Mouse (Mus musculus) liver, embryonic 11.5 days (tissue): ENCODE measurements around the gene Hscb. TPM values are rescaled to one million over a fixed set of nuclear protein-coding genes. Genes with fewer than 3 reads are reported as not detected.

ENCODE experiments used
- ATAC-seq: fragments of 200-750 bp; cut with Nextera tagmentation; replicated peaks from 2 replicates; pipeline ENCODE4 v1.8.0; 2017; ENCODE audit warnings: moderate number of reproducible peaks, mild to moderate bottlenecking, moderate TSS enrichment, moderate library complexity; ENCODE audit not compliant: low FRiP score
- DNase-seq: peaks from one replicate; pipeline ENCODE4 v3.0.0-alpha.2; 2017; ENCODE audit warnings: low spot score
- H3K27ac ChIP-seq: fragments of 300-500 bp; sonication (generic); 2 replicates; pipeline ENCODE4 v1.5.1; 2014; ENCODE audit warnings: mild to moderate bottlenecking, low read depth, low read length, control low read depth
- H3K27me3 ChIP-seq: fragments of 300-500 bp; sonication (generic); replicated peaks from 2 replicates; pipeline ENCODE4 v1.6.1; 2014; ENCODE audit warnings: low read length, mixed read lengths; ENCODE audit not compliant: control insufficient read depth, insufficient read depth
- H3K36me3 ChIP-seq: fragments of 300-500 bp; sonication (generic); 2 replicates; pipeline ENCODE4 v1.6.1; 2014; ENCODE audit warnings: mild to moderate bottlenecking, low read length, moderate library complexity, mixed read lengths; ENCODE audit not compliant: control insufficient read depth, insufficient read depth
- H3K4me1 ChIP-seq: fragments of 300-500 bp; sonication (generic); replicated peaks from 2 replicates; pipeline ENCODE4 v1.6.1; 2014; ENCODE audit warnings: low read length, mixed read lengths; ENCODE audit not compliant: control insufficient read depth, insufficient read depth
- H3K4me2 ChIP-seq: fragments of 300-500 bp; sonication (generic); 2 replicates; pipeline ENCODE4 v1.6.1; 2014; ENCODE audit warnings: mild to moderate bottlenecking, control low read depth, moderate library complexity
- H3K4me3 ChIP-seq: fragments of 300-500 bp; sonication (generic); 2 replicates; pipeline ENCODE4 v1.5.1; 2014; ENCODE audit warnings: low read depth, low read length, control low read depth
- H3K9ac ChIP-seq: fragments of 300-500 bp; sonication (generic); 2 replicates; pipeline ENCODE4 v1.6.1; 2014; ENCODE audit warnings: low read depth, low read length, control low read depth
- H3K9me3 ChIP-seq: fragments of 300-500 bp; sonication (generic); 2 replicates; pipeline ENCODE4 v1.6.1; 2016; ENCODE audit warnings: low read length, inconsistent platforms, mixed read lengths; ENCODE audit not compliant: control insufficient read depth
- WGBS: fragments of 180-500 bp; shearing (Covaris S2); extraction: QIAGEN DNeasy Blood & Tissue Kit; methylation state at CpG from one replicate; pipeline ENCODE4 v1.1.7; 2014; 5-methylcytosine and 5-hydroxymethylcytosine counted together
- polyA plus RNA-seq: library from polyadenylated mRNA; unstranded; fragments of >200 nt; fragmentation: Nextera tagmentation; extraction: Ambion mirVana; gene quantifications from 2 replicates; pipeline ENCODE4 v1.2.1, GENCODE M21; 2014

The Hscb gene
- polyA plus RNA-seq, 1 experiment from 2014 or later = 38.0 TPM

DNA sequence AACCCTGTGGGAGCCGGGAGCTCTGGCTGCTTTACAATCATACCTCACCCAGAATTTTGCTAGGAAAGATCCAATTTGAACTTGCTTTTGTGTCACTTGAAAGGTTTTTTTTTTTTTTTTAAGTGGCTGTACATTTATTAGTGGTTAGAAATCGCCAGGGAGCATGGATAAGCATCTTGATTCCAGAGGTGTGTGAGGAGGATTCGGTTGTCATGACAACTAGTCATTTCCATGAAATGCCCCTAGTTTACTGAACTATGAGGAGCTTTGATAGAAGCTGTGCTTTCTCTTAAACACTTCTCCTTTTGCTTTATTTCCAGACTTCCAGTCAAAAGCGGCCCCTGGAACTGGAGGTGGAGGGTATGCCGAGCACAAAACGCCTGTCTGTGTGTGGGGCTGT, 33.6 kb upstream of the Hscb start:
- no peaks in the 10 kb centered on the region for H3K27me3 ChIP-seq
- no peak overlapping the region for H3K4me3 ChIP-seq
- 88% methylated on average over 6 of the region's 6 CpGs for WGBS
- peaks cover 20% of the 10 kb centered on the region for H3K36me3 ChIP-seq
- no peak overlapping the region for H3K4me2 ChIP-seq
- no peaks in the 10 kb centered on the region for H3K9me3 ChIP-seq
- ATAC-seq (no peak), DNase-seq (no peak)
- no peak overlapping the region for H3K9ac ChIP-seq
- H3K4me1 ChIP-seq = peaks cover 5% of the 10 kb centered on the region
- no peak overlapping the region for H3K27ac ChIP-seq

DNA sequence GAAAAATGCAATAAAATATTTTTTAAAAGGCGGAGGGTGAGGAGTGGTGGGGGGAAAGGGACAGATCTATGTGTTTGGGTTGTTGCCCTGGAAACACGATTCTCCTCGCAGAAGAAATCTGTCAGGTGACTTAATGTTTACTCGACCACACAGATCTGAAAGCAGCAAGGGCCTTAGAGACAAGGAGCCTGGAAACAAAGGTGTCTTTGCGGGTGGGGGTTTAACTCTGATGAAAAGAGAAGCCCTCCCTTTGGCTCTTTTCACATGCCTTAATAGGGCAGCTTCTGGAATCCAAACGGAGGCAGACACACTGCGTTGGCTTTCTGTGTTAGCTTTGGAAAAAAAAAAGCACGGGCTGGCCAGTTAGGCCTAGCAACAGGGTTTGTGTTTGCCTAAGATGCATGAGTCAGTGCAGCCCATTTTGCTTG, 29.7 kb upstream of the Hscb start:
- H3K4me3 ChIP-seq = no peak overlapping the region
- no peak overlapping the region for H3K4me2 ChIP-seq
- H3K27me3 ChIP-seq = no peaks in the 10 kb centered on the region
- no peak for DNase-seq
- H3K9me3 ChIP-seq = no peaks in the 10 kb centered on the region
- ATAC-seq = no peak
- peaks cover 24% of the 10 kb centered on the region for H3K36me3 ChIP-seq
- 64% methylated on average over 8 of the region's 8 CpGs for WGBS
- H3K9ac ChIP-seq = no peak overlapping the region
- no peaks in the 10 kb centered on the region for H3K4me1 ChIP-seq
- H3K27ac ChIP-seq = no peak overlapping the region

DNA sequence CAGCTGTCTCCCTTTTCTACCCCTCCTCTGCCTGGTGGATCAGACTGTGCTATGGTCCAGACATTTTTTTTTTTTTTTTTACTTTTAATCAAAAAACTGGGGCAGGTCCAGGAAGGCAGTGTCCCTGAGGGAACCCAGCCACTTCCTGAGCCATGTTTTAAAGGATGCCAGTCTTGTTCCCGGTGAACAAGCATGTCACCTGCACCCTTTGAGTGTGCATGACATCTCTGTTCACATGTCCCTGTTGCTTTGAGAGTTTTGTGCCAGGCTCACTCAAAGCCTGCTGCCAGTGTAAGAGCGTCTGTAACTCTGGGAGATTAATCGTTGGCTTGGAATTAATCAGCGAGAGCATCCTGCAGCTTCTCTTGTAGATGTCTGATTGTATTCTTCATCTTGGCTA, 28.9 kb upstream of the Hscb start:
- Histone ChIP-seq H3K4me1 (no peaks in the 10 kb centered on the region), H3K27ac (no peak overlapping the region), H3K4me2 (no peak overlapping the region), H3K27me3 (no peaks in the 10 kb centered on the region), H3K9me3 (no peaks in the 10 kb centered on the region), H3K9ac (no peak overlapping the region), H3K36me3 (peaks cover 25% of the 10 kb centered on the region), H3K4me3 (no peak overlapping the region)
- DNase-seq = no peak
- 86% methylated on average over 4 of the region's 4 CpGs for WGBS
- no peak for ATAC-seq

DNA sequence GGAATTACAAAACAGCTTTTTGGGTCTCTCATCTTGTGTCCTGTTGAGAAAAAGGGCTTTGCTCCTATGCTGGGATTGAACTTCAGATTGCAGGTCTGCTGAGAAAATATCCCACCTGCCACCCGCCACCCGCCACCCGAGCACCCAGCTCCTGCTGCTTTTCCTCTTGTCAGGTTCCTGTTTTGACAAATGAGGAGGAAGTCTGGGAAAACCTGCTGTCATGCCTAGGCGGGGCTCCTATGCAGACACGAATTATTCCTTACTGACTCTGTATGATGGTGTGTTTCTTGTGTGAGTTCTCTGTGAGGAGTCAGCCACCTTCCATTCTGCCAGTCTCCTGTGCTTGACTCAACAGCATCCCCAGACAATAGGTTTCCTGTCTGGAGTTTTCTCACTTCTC, 20.9 kb upstream of the Hscb start:
- no peak overlapping the region for H3K4me3 ChIP-seq
- ATAC-seq = no peak
- 0 out of 2 replicates have a peak, but pooled peaks cover 3% of the 10 kb centered on the region for H3K4me1 ChIP-seq
- 84% methylated on average over 5 of the region's 5 CpGs for WGBS
- DNase-seq = no peak
- H3K27me3 ChIP-seq = no peaks in the 10 kb centered on the region
- H3K27ac ChIP-seq = no peak overlapping the region
- peaks cover 34% of the 10 kb centered on the region for H3K36me3 ChIP-seq
- H3K9me3 ChIP-seq = no peaks in the 10 kb centered on the region
- no peak overlapping the region for H3K9ac ChIP-seq
- no peak overlapping the region for H3K4me2 ChIP-seq

DNA sequence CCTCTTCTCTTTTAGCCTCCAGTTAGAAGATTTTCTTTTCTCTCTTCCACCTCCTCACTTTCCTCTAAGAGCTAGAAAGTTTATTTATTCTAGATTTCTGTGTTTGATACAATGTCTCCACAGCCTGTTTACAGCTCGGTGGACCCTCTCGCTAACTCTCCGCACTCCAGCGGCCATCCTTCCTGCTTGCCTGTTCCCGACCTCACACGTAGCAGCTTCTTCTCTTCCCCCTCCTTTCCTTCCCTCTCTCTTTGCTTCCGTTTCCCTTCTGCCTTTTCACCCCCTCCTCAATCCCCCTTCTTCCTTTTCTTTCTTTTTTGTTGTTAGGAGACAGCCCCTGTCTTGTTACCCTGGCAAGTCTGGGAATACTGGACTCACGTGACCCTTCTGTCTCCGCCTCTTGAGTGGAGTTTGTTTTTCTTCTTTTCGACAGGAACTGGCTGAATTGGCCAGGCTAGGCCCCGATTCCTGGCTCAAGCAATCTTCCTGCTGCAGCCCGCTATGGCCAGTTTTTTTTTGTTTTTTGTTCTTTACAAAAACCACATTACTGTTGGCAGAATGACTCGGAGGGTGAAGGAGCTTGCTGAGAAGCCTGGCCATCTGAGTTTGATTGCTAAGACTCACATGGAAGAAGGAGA, 19.6 kb upstream of the Hscb start:
- no peak overlapping the region for H3K4me2 ChIP-seq
- peaks cover 32% of the 10 kb centered on the region for H3K36me3 ChIP-seq
- H3K4me3 ChIP-seq = no peak overlapping the region
- H3K27me3 ChIP-seq = no peaks in the 10 kb centered on the region
- DNase-seq (no peak), ATAC-seq (no peak)
- H3K27ac ChIP-seq = peak overlapping the region; percentile 35
- H3K9ac ChIP-seq = no peak overlapping the region
- 0 out of 2 replicates have a peak, but pooled peaks cover 3% of the 10 kb centered on the region for H3K4me1 ChIP-seq
- 55% methylated on average over 13 of the region's 13 CpGs for WGBS
- no peaks in the 10 kb centered on the region for H3K9me3 ChIP-seq

DNA sequence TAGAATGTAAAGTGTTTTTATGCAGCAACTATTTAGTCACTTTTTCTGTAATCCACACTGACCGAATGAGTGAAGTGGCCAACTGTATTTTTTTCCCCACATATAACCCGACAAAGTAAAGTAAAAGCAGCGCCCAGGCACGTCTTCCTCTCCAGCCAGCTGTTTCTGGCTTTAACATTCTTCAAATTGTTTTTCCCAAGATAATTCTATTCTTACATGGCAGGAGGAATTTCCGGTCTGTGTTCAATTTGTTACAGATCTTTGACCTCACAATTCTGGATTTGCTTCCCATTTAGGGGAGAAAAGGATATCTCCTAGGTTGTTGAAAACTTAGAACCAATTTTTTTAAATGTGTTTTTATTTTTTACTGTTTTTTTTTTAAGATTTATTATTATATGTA, 17.5 kb upstream of the Hscb start:
- Histone ChIP-seq H3K9ac (no peak overlapping the region), H3K4me2 (no peak overlapping the region), H3K4me1 (0 out of 2 replicates have a peak, but pooled peaks cover 3% of the 10 kb centered on the region), H3K27me3 (no peaks in the 10 kb centered on the region), H3K9me3 (no peaks in the 10 kb centered on the region), H3K27ac (no peak overlapping the region), H3K36me3 (peaks cover 21% of the 10 kb centered on the region), H3K4me3 (no peak overlapping the region)
- 77% methylated on average over 5 of the region's 5 CpGs for WGBS
- ATAC-seq (no peak), DNase-seq (no peak)

DNA sequence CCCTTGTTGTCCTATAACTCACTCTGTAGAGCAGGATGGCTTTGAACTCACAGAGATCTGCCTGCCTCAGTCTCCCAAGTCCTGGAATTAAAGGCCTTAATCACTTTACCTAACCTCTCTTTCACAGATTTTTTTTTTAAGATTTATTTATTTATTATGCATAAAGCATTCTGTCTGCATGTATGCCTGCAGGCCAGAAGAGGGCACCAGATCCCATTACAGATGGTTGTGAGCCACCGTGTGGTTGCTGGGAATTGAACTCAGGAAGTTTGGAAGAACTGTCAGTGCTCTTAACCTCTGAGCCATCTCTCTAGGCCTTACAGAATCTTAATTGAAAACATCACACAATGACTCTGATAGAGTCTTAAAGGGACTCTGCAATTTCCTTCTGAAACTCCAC, 13.4 kb upstream of the Hscb start:
- Histone ChIP-seq H3K27ac (no peak overlapping the region), H3K4me1 (no peaks in the 10 kb centered on the region), H3K36me3 (peaks cover 27% of the 10 kb centered on the region; the same call in 1 of the 2 replicates), H3K4me2 (no peak overlapping the region), H3K4me3 (no peak overlapping the region), H3K9me3 (no peaks in the 10 kb centered on the region), H3K9ac (no peak overlapping the region), H3K27me3 (no peaks in the 10 kb centered on the region)
- ATAC-seq (no peak), DNase-seq (no peak)
- 67% methylated on average over 1 of the region's 1 CpGs for WGBS

DNA sequence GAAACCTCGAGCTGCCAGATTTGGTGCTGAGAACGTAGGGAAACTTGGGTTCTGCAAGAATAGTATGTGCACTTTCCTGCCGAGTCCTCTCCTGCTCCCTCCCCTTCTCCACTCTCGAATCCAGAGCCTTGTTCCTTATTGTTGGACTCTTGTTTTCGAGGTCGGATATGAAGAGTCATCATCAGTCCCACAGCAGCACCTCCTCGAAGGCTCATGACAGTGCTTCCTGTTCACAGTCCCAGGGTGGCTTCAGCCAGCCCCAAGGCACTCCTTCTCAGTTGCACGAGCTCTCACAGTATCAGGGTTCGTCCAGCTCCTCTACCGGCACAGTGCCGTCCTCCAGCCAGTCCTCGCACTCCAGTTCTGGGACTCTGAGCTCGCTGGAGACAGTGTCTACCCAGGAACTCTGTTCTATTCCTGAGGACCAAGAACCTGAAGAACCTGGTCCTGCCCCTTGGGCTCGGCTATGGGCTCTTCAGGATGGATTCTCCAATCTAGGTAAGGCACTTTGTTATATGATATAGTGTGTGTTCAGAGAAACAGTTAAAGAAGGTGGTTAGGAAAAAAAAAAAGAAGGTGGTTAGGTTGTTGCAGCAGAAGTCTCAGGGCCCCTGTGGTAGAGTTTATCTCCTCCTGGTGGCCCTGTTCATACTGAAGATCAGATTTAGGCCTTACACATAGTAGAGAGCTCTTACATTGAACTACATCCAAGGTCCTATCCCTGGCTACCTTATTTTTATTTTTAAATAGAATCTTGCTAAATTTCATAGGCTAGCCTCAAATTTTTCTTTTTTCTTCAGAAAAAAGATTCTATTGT, 1.7 kb upstream of the Hscb start:
- H3K9ac ChIP-seq = no peak overlapping the region
- no peak overlapping the region for H3K27ac ChIP-seq
- 76% methylated on average over 14 of the region's 14 CpGs for WGBS
- peaks cover 26% of the 10 kb centered on the region for H3K36me3 ChIP-seq
- H3K4me1 ChIP-seq = peaks cover 26% of the 10 kb centered on the region
- DNase-seq (no peak), ATAC-seq (no peak)
- H3K4me3 ChIP-seq = peak overlapping the region; percentile 87
- H3K9me3 ChIP-seq = no peaks in the 10 kb centered on the region
- H3K27me3 ChIP-seq = no peaks in the 10 kb centered on the region
- peak overlapping the region; percentile 79 for H3K4me2 ChIP-seq

DNA sequence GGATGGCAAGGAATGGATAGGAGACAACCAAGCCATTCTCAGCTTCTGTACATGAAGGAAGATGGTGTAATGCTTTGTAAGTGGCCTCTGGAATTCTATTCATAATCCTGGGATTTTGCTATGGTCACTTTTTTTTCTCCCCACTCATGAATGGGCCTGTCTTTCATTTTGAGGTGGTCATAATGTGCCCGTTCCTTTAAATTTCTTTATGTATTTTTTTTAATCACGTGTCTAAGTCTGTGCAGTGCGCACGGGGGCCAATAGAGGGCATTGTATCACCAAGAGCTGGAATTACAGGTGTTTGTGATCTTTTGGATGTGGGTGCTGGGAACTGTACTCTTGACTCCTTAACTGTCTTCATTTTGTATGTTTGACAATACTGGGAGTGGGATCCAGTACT, 888 bp upstream of the Hscb start:
- Histone ChIP-seq H3K4me3 (peak overlapping the region; percentile 87), H3K4me2 (peak overlapping the region; percentile 79), H3K4me1 (peaks cover 31% of the 10 kb centered on the region), H3K27ac (peak overlapping the region; percentile 79), H3K36me3 (peaks cover 20% of the 10 kb centered on the region), H3K27me3 (no peaks in the 10 kb centered on the region), H3K9me3 (no peaks in the 10 kb centered on the region), H3K9ac (peak overlapping the region; percentile 83)
- DNase-seq (no peak), ATAC-seq (no peak)
- 6% methylated on average over 4 of the region's 4 CpGs for WGBS
